Mouse (Mus musculus): ENCODE measurements around the gene Hoxc10.

Gene Hoxc10

DNA sequence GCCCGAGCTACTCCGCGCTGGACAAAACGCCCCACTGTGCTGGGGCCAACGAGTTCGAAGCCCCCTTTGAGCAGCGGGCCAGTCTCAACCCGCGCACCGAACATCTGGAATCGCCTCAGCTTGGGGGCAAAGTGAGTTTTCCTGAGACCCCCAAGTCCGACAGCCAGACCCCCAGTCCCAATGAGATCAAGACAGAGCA lies 615 bp downstream of the Hoxc10 start, which contains the start of gene Hoxc5:
Hoxc5 (plus strand) TSS at position 132 of the 199 bp plus-strand sequence.
- DNase-seq (ENCODE audit: extremely low spot score, low read depth, low spot score): no peak

DNA sequence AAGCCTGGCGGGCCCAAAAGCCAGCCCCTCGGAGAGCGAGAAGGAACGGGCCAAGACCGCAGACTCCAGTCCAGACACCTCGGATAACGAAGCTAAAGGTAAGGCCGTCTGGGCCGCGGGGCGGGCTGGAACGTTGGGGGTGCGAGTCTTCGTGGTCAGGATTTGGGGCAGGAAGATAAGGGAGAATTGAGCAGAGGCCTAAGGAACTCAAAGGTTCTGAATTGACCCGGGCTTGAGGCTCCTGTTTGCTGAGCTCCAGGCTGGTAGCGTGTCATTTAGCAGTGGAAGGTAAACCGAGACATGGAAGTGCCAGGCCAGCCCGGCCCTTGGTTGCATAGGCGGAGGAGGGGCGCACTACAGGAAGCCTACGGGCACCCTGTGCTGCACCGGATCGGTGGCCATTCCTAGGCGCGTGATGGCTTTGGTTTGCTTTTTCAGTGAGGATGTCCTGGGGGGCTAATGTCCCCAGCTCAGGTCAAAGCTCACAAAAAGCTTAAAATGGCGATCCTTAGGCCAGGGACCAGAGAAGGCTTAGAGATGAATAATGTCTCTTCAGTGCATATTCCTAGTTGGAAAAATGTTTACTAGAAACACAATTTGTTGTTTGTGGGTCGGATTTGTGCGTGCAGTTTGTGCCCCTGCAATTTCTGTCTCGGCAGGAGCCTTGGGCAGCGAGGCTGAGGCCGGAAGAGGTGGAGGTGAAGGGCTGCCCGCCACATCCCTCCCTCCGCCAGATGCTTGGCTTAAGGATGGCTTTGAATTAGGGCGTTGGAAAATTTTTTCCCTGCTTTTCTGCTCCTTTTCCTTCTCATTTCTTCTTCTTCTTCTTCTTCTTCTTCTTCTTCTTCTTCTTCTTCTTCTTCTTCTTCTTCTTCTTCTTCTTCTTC lies 1.2 kb downstream of the Hoxc10 start:
- DNase-seq (ENCODE audit: extremely low spot score, low read depth, low spot score): no peak

- DNase-seq (ENCODE audit: extremely low spot score, low read depth, low spot score): no peak
Observed at GRCm38 (mm10) chr15:102969296-102969695, 2.7 kb downstream of the Hoxc10 start.

GRCm38 (mm10) chr15:102970740-102971139 lies 4.1 kb downstream of the Hoxc10 start:
- no peak for DNase-seq (ENCODE audit: extremely low spot score, low read depth, low spot score)

- no peak for DNase-seq (ENCODE audit: extremely low spot score, low read depth, low spot score)
Observed at GRCm38 (mm10) chr15:102972254-102972653, 5.7 kb downstream of the Hoxc10 start.

DNA sequence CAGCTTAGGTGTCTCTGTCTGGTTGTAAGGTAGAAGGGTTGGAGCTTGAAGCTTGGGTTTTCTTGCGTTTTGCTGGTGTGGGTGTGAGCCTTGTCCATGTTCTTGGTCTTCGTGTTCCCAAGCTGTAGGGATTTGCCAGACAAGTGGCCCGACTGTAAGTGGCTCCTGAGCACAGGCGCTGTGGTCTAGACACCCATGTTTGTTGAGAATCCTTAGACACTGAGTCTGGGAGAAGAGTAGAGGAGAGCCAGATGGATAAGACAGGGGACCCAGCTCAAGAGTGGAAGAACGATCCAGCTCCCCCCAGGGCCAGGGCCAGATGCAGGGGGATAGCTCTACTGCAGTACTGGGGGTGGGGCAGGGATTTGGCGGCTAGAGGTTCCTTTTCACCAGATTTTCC lies 6.2 kb downstream of the Hoxc10 start:
- no peak for DNase-seq (ENCODE audit: extremely low spot score, low read depth, low spot score)

DNA sequence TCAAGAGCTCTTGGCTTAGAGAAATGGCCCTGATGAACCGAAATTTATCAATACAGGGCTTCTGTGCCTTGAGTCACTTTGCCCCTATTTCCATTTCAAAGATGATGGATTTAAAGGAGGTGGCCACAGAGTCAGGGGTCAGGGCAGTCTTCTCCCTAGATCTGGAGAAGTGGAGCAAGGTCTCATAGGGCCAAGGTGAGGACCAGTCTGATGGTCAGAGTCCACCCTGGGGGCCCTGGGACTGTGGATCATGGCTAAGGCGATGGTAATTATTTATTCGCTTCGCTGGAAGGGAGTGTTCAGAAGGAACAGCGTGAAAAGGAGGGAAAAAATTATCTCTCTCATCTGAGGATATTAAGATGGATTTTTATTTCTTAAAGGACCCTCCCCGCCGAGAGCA lies 8.4 kb downstream of the Hoxc10 start:
- DNase-seq (ENCODE audit: extremely low spot score, low read depth, low spot score): no peak

- no peak for DNase-seq (ENCODE audit: extremely low spot score, low read depth, low spot score)
Observed at GRCm38 (mm10) chr15:102975688-102976111, 9.1 kb downstream of the Hoxc10 start.

GRCm38 (mm10) chr15:102976171-102976570 lies 9.6 kb downstream of the Hoxc10 start, which contains the start of gene Hoxc9:
TSS of gene Hoxc9 (plus strand) at chr15:102976439.
- DNase-seq (ENCODE audit: extremely low spot score, low read depth, low spot score): no peak

GRCm38 (mm10) chr15:102976631-102977422 lies 10.2 kb downstream of the Hoxc10 start:
- DNase-seq (ENCODE audit: extremely low spot score, low read depth, low spot score): no peak

DNA sequence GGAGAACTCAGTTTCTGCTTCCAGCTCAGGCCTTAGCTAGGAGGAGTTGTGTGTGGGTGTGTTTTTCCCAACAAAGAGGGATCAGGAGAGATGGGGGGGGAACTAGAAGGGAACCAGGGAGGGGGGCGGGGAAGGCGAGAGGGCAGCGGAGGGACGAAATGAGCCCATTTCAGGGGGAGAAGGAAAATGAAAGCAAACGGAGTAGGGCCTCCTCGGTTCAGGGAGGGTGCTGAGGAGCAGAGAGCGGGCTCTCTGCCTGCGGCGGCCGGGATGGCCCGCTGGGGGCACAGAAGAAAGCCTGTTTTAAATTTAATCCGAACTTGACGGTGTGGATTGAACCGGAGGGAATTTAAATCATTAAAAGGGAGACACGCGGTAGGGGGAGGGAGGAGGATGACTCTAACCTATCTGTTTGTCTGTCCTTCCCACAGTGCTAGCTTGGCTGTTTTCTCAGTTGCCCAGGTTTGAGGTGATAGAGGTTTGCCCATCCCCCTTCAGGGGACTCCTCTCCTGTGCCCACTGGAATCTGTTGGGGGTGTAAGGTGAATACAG lies 10.9 kb downstream of the Hoxc10 start:
- DNase-seq (ENCODE audit: extremely low spot score, low read depth, low spot score): no peak

DNA sequence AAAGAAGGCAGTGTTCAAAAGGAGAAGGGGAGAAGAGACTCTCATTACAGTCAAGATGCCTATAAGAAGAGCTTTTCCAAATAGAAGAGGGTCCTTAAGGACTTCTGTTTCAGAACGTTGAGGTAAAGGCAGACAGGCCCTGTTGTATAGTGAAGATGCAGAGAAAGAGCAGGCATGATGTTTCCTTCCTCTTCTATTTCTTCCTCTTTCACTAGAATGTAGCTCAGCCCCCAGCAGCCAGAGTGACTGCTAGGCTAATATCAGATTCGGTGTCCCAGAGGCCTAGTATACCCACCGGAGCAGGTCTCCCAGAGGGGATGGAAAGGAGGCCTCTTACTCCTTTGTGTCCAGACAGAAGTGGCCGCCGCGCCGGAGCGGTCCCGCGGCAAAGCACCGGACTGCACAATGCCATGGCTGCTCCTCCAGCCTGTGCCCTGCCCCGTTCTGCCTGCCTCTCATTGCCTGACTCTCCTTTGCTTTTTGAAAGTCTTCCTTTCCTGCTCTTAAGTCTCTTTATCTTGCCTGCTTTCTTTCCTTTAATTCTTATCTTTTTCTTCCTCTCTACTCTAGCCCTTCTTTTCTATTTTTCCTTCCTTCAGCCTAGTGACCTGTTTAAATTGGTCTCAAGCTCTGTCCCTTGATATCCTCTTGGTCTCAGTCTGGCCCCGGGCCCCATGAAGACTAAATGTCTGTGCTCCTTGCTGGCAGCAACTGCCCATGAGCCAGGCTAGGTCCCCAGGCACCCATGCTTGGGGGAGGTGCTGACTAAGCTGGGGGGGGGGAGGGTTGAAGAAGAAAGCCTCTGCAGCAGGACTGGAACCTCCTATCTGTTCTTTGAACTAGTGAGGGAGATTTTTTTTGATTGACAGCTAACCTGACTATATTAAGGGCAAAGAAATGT lies 12.3 kb downstream of the Hoxc10 start:
- no peak for DNase-seq (ENCODE audit: extremely low spot score, low read depth, low spot score)

DNA sequence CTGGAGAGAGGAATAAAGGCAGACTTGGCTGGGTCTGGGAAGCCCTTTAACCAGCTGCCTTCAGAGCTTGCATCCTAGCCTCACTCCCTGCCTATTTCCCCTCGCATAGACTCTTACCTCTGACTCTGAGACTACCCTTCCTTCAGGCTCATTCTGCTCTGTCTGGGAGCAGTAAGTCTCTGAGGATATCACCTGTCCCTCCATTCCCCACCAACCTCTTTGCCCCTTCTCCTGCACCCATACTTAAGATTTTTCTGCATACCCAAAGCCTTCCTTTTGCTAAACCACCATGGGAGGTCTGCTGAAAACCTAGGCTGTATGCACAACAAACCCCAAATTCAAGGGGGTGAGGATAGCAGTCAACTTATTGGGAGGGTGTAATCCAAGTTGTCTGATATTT lies 13.3 kb downstream of the Hoxc10 start:
- no peak for DNase-seq (ENCODE audit: extremely low spot score, low read depth, low spot score)

DNA sequence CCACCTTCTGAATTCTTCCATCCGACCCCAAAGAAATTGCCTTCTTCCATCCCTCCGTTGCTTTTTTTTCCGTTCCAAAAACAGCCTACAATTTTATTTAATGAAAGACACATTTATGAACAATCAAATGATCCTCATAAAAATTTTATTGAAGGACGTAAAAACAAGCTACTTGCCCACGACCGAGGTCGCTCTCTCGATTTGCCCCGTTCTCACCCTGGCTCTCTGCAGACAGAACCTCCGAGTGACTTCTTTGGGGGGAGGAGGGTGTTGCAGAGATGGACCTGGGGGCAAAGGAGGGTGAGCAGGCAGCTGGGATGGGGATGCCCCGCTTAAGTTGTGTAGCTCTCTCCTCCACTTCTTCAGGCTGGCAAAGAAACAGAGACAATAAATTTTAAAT lies 13.8 kb downstream of the Hoxc10 start:
- DNase-seq (ENCODE audit: extremely low spot score, low read depth, low spot score): no peak

DNA sequence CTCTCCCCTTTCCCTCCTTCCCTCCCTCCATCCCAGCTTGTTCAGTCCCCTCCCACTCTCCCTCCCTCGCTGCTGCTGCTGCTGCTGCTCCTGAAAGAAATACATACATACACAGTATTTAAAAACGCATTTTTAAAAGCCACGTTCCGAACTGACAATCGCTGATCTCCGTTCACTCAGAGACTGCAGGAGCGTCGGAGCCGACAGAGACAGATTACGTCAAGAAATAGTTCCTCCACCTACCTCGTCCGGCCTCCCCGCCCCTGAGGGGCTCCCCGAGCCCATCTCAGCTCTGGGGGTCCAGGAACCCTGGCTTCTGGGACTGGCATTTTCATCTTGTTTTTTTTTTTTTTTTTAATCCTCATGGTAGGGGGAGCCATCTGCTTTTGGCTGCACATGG lies 14.3 kb downstream of the Hoxc10 start:
- DNase-seq (ENCODE audit: extremely low spot score, low read depth, low spot score): no peak

DNA sequence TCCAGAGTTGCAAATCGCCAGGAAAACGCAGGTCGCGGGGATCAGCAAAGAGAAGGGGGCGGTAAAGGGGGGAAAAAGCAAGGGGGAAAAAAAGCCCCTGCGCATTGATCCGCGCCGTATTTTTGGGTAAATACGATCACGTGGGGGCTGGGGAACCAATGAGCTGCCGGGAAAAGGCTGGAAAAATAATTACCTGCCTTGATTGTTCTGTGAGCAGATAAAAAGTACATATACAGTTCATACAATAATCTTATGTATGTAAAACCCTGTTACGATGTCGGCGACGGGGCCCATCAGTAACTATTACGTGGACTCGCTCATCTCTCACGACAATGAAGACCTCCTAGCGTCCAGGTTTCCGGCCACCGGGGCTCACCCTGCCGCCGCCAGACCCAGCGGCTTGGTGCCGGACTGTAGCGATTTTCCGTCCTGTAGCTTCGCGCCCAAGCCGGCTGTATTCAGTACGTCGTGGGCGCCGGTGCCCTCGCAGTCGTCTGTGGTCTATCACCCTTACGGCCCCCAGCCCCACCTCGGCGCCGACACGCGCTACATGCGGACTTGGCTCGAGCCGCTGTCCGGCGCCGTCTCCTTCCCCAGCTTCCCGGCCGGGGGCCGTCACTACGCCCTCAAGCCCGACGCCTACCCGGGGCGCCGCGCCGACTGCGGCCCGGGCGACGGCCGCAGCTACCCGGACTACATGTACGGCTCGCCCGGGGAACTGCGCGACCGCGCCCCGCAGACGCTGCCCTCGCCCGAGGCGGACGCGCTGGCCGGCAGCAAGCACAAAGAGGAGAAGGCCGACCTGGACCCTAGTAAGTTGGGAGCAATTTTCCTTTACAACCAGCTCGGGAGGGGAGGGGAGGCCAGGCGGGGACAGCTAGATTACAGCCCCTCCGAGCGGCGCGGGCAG lies 15.0 kb downstream of the Hoxc10 start:
- DNase-seq (ENCODE audit: extremely low spot score, low read depth, low spot score): peak; percentile 88

GRCm38 (mm10) chr15:102983716-102984115 lies 17.1 kb downstream of the Hoxc10 start:
- DNase-seq (ENCODE audit: extremely low spot score, low read depth, low spot score): no peak

DNA sequence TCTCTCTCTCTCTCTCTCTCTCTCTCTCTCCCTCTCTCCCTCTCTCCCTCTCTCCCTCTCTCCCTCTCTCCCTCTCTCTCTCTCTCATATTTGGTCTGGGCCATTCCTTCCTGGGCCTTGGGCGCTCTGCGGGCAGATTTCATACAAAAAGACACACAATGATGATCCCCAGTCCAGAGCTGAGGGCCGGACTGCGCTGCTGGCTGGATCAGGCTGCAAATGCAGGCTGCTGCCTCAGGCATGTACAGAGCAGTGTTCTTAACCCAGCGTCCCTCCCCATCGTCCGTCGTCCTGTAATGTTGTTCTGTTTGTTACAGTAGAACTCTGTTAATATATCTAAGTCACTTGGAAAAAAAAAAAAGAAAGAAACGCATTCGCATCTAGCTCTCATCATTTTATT lies 17.9 kb downstream of the Hoxc10 start:
- no peak for DNase-seq (ENCODE audit: extremely low spot score, low read depth, low spot score)

DNA sequence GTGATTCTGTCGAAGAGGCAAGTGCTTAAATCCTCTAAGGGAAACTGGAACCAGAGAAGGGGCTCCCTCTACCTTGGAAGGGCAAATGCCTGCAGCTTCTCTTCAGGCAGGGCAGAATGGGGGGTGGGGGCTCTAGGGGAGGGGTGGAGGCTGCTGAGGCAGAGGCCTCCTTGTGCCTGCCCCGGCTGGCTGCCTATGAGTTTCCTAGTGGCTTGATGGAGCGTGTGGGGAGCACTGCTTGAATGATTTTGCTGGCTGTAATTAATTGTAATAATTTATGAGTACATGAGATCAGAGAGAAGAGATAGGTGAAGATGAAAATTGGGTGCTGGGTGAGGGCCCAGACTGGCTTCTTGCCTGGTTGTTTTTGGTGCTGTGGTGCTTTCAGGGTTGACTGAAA lies 18.3 kb downstream of the Hoxc10 start:
- no peak for DNase-seq (ENCODE audit: extremely low spot score, low read depth, low spot score)
